Mouse (Mus musculus): ENCODE results near the gene Trak1. TPM values are rescaled to one million over a fixed set of nuclear protein-coding genes. Genes with fewer than 3 reads are reported as not detected.

The Trak1 gene
- polyA plus RNA-seq, 1 experiment from 2014 or later = 17.7 TPM

- WGBS = 77% methylated on average over 5 of the region's 5 CpGs
- H3K4me3 ChIP-seq = no peak overlapping the region
These were observed 78.8 kb downstream of the Trak1 start for GRCm38 (mm10) chr9:121376094-121376493.

GRCm38 (mm10) chr9:121380310-121380920, 83.1 kb downstream of the Trak1 start:
- 78% methylated on average over 11 of the region's 11 CpGs for WGBS
- H3K27ac ChIP-seq = no peak overlapping the region
- no peak for ATAC-seq (ENCODE audit: insufficient number of reproducible peaks, insufficient read depth, low FRiP score, low TSS enrichment, low read depth)
- no peak overlapping the region for H3K4me2 ChIP-seq
- H3K9me3 ChIP-seq = no peaks in the 10 kb centered on the region
- H3K4me1 ChIP-seq = peaks cover 5% of the 10 kb centered on the region; the same call in 1 of the 2 replicates
- no peaks in the 10 kb centered on the region for H3K27me3 ChIP-seq
- H3K9ac ChIP-seq = no peak overlapping the region
- no peak overlapping the region for H3K4me3 ChIP-seq
- H3K36me3 ChIP-seq = no peaks in the 10 kb centered on the region

More at GRCm38 (mm10) chr9:121376094-121376493, 78.8 kb downstream of the Trak1 start:
- Histone ChIP-seq H3K9ac (no peak overlapping the region), H3K27ac (no peak overlapping the region), H3K27me3 (no peaks in the 10 kb centered on the region), H3K36me3 (no peaks in the 10 kb centered on the region), H3K4me1 (peaks cover 20% of the 10 kb centered on the region), H3K9me3 (no peaks in the 10 kb centered on the region), H3K4me2 (no peak overlapping the region)
- no peak for ATAC-seq (ENCODE audit: insufficient number of reproducible peaks, insufficient read depth, low FRiP score, low TSS enrichment, low read depth)

GRCm38 (mm10) chr9:121381678-121382297, 84.5 kb downstream of the Trak1 start:
- no peak for ATAC-seq (ENCODE audit: insufficient number of reproducible peaks, insufficient read depth, low FRiP score, low TSS enrichment, low read depth)
- 81% methylated on average over 17 of the region's 17 CpGs for WGBS
- H3K9me3 ChIP-seq = no peaks in the 10 kb centered on the region
- H3K36me3 ChIP-seq = no peaks in the 10 kb centered on the region
- no peak overlapping the region for H3K4me3 ChIP-seq
- peak overlapping the region; percentile 21; the same call in 1 of the 2 replicates for H3K9ac ChIP-seq
- no peak overlapping the region for H3K4me2 ChIP-seq
- peaks cover 11% of the 10 kb centered on the region; the same call in 1 of the 2 replicates for H3K4me1 ChIP-seq
- H3K27me3 ChIP-seq = no peaks in the 10 kb centered on the region
- no peak overlapping the region for H3K27ac ChIP-seq

- Histone ChIP-seq H3K4me3 (no peak overlapping the region), H3K9ac (no peak overlapping the region), H3K4me2 (no peak overlapping the region), H3K27ac (no peak overlapping the region), H3K36me3 (no peaks in the 10 kb centered on the region), H3K27me3 (no peaks in the 10 kb centered on the region), H3K9me3 (no peaks in the 10 kb centered on the region), H3K4me1 (peaks cover 12% of the 10 kb centered on the region; the same call in 1 of the 2 replicates)
- 87% methylated on average over 14 of the region's 14 CpGs for WGBS
- no peak for ATAC-seq (ENCODE audit: insufficient number of reproducible peaks, insufficient read depth, low FRiP score, low TSS enrichment, low read depth)
These were observed 85.3 kb downstream of the Trak1 start for GRCm38 (mm10) chr9:121382568-121382967.

GRCm38 (mm10) chr9:121383180-121383586, 85.9 kb downstream of the Trak1 start:
- Histone ChIP-seq H3K27me3 (no peaks in the 10 kb centered on the region), H3K4me3 (no peak overlapping the region), H3K9me3 (no peaks in the 10 kb centered on the region), H3K27ac (no peak overlapping the region), H3K4me2 (no peak overlapping the region), H3K36me3 (no peaks in the 10 kb centered on the region), H3K4me1 (peaks cover 18% of the 10 kb centered on the region), H3K9ac (0 out of 2 replicates have a peak overlapping the region, but pooled peaks have one; percentile 36)
- 85% methylated on average over 9 of the region's 9 CpGs for WGBS
- no peak for ATAC-seq (ENCODE audit: insufficient number of reproducible peaks, insufficient read depth, low FRiP score, low TSS enrichment, low read depth)

- 77% methylated on average over 7 of the region's 7 CpGs for WGBS
- Histone ChIP-seq H3K27me3 (no peaks in the 10 kb centered on the region), H3K9me3 (no peaks in the 10 kb centered on the region), H3K4me3 (no peak overlapping the region), H3K27ac (no peak overlapping the region), H3K4me2 (0 out of 2 replicates have a peak overlapping the region, but pooled peaks have one; percentile 22), H3K9ac (no peak overlapping the region), H3K4me1 (peaks cover 25% of the 10 kb centered on the region), H3K36me3 (no peaks in the 10 kb centered on the region)
- no peak for ATAC-seq (ENCODE audit: insufficient number of reproducible peaks, insufficient read depth, low FRiP score, low TSS enrichment, low read depth)
These were observed 87.3 kb downstream of the Trak1 start for GRCm38 (mm10) chr9:121384620-121385019.

GRCm38 (mm10) chr9:121385091-121385748, 87.9 kb downstream of the Trak1 start:
- 0 out of 2 replicates have a peak overlapping the region, but pooled peaks have one; percentile 22 for H3K4me2 ChIP-seq
- peak overlapping the region; percentile 41; the same call in 1 of the 2 replicates for H3K9ac ChIP-seq
- no peak for ATAC-seq (ENCODE audit: insufficient number of reproducible peaks, insufficient read depth, low FRiP score, low TSS enrichment, low read depth)
- 34% methylated on average over 16 of the region's 16 CpGs for WGBS
- peak overlapping the region; percentile 6; the same call in 1 of the 2 replicates for H3K4me3 ChIP-seq
- H3K9me3 ChIP-seq = no peaks in the 10 kb centered on the region
- H3K4me1 ChIP-seq = peaks cover 25% of the 10 kb centered on the region
- H3K27me3 ChIP-seq = no peaks in the 10 kb centered on the region
- H3K36me3 ChIP-seq = no peaks in the 10 kb centered on the region
- no peak overlapping the region for H3K27ac ChIP-seq

GRCm38 (mm10) chr9:121385749-121386350, 88.5 kb downstream of the Trak1 start:
- no peak overlapping the region for H3K4me2 ChIP-seq
- WGBS = 73% methylated on average over 12 of the region's 12 CpGs
- no peaks in the 10 kb centered on the region for H3K36me3 ChIP-seq
- H3K4me3 ChIP-seq = no peak overlapping the region
- ATAC-seq (ENCODE audit: insufficient number of reproducible peaks, insufficient read depth, low FRiP score, low TSS enrichment, low read depth) = no peak
- H3K4me1 ChIP-seq = peaks cover 25% of the 10 kb centered on the region
- peak overlapping the region; percentile 41; the same call in 1 of the 2 replicates for H3K9ac ChIP-seq
- H3K27me3 ChIP-seq = no peaks in the 10 kb centered on the region
- no peak overlapping the region for H3K27ac ChIP-seq
- no peaks in the 10 kb centered on the region for H3K9me3 ChIP-seq

GRCm38 (mm10) chr9:121387539-121388272, 90.4 kb downstream of the Trak1 start:
- ATAC-seq (ENCODE audit: insufficient number of reproducible peaks, insufficient read depth, low FRiP score, low TSS enrichment, low read depth) = no peak
- Histone ChIP-seq H3K9ac (no peak overlapping the region), H3K9me3 (no peaks in the 10 kb centered on the region), H3K36me3 (no peaks in the 10 kb centered on the region; the same call in 1 of the 2 replicates), H3K4me2 (no peak overlapping the region), H3K4me3 (no peak overlapping the region), H3K27ac (no peak overlapping the region), H3K27me3 (no peaks in the 10 kb centered on the region), H3K4me1 (peaks cover 25% of the 10 kb centered on the region)
- WGBS = 76% methylated on average over 9 of the region's 9 CpGs

GRCm38 (mm10) chr9:121388273-121388931, 91.1 kb downstream of the Trak1 start:
- Histone ChIP-seq H3K4me3 (no peak overlapping the region), H3K27ac (no peak overlapping the region), H3K36me3 (peaks cover 4% of the 10 kb centered on the region; the same call in 1 of the 2 replicates), H3K9ac (0 out of 2 replicates have a peak overlapping the region, but pooled peaks have one; percentile 32), H3K9me3 (no peaks in the 10 kb centered on the region), H3K27me3 (no peaks in the 10 kb centered on the region), H3K4me2 (no peak overlapping the region), H3K4me1 (peaks cover 25% of the 10 kb centered on the region)
- 75% methylated on average over 13 of the region's 13 CpGs for WGBS
- ATAC-seq (ENCODE audit: insufficient number of reproducible peaks, insufficient read depth, low FRiP score, low TSS enrichment, low read depth) = no peak

Data from embryonic facial prominence, embryonic 13.5 days (tissue).